Mouse (Mus musculus) splenic B cell, adult 2 months (primary cell): ENCODE data around the gene Nfib.

Source experiments
- DNase-seq: peaks from one replicate; pipeline ENCODE4 v3.0.0-alpha.2; 2011; ENCODE audit warnings: low read depth, low spot score
- H3K27me3 ChIP-seq: 2 replicates; pipeline ENCODE4 v1.6.1; 2012; ENCODE audit warnings: mild to moderate bottlenecking, low read length, moderate library complexity, mixed read lengths; ENCODE audit not compliant: control insufficient read depth, poor library complexity, insufficient read depth, severe bottlenecking
- H3K36me3 ChIP-seq: 2 replicates; pipeline ENCODE4 v1.6.1; 2012; ENCODE audit warnings: mild to moderate bottlenecking, low read length, moderate library complexity, mixed read lengths; ENCODE audit not compliant: control insufficient read depth, poor library complexity, insufficient read depth, severe bottlenecking

The Nfib gene

DNA sequence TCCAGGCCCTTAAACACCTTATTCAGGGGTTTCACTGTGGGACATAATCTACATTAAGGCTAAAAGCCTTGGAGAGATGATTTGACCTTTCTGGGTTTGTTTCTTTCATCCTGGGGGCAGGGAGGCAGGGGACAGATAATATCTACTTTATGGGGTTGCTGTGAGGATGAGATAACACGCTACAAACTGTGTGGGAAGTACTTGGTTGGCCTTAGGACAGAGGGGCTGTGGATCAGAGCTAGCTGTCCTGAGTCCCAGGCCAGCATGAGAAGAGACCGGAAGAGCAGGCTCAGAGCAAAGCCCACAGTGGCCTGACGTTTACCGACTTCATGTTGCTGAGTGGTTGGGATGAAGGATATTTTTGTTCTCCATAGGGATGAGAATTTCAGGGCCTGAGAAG, 81.7 kb downstream of the Nfib start:
- no peaks in the 10 kb centered on the region for H3K36me3 ChIP-seq
- H3K27me3 ChIP-seq = no peaks in the 10 kb centered on the region
- DNase-seq = no peak

- no peaks in the 10 kb centered on the region for H3K27me3 ChIP-seq
- H3K36me3 ChIP-seq = no peaks in the 10 kb centered on the region
- no peak for DNase-seq
These were observed 82.4 kb downstream of the Nfib start for GRCm38 (mm10) chr4:82623081-82623538.

GRCm38 (mm10) chr4:82622321-82622836, 83.2 kb downstream of the Nfib start:
- no peaks in the 10 kb centered on the region for H3K27me3 ChIP-seq
- DNase-seq = no peak
- no peaks in the 10 kb centered on the region for H3K36me3 ChIP-seq

DNA sequence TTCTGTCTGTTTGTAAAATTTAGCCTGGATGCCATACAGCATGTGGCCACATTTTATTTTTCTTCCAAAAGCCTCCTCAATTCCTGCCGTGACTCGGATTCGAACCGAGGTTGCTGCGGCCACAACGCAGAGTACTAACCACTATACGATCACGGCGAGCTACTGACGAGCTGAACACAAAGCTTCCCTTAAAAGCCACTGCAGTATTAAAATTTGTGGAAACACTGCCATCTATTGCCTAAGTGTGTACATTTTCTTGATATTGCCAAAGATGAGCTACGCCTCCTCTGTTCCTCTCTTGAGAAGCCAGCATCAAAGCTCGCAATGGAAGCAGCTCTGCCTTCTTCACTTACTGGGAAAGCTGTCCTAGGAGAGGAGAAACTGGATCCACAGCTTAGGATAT, 86.0 kb downstream of the Nfib start:
- Histone ChIP-seq H3K36me3 (no peaks in the 10 kb centered on the region), H3K27me3 (no peaks in the 10 kb centered on the region)
- DNase-seq = no peak

- Histone ChIP-seq H3K36me3 (no peaks in the 10 kb centered on the region), H3K27me3 (no peaks in the 10 kb centered on the region)
- no peak for DNase-seq
These were observed 86.5 kb downstream of the Nfib start for GRCm38 (mm10) chr4:82619003-82619402.

- Histone ChIP-seq H3K27me3 (no peaks in the 10 kb centered on the region), H3K36me3 (no peaks in the 10 kb centered on the region)
- DNase-seq = no peak
These were observed 88.3 kb downstream of the Nfib start for GRCm38 (mm10) chr4:82617257-82617656.

- no peak for DNase-seq
- Histone ChIP-seq H3K27me3 (no peaks in the 10 kb centered on the region), H3K36me3 (no peaks in the 10 kb centered on the region)
These were observed 89.8 kb downstream of the Nfib start for GRCm38 (mm10) chr4:82615712-82616111.

DNA sequence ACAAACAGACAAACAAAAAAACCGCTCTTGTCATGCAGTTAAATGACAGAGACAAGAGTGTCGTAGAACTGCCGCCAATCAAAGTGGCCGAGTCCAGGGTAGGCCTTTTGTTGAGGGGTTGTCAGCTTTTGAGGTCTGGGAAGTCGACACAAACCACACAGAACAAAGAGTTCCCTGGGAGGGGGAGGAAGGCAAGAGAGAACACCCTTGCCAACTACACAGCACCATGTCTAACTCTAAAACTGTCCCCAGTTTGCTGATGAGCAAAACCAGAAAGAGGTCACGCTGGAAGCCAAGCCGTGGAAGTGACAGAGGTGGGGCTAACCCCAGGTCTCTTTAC, 91.1 kb downstream of the Nfib start:
- Histone ChIP-seq H3K27me3 (no peaks in the 10 kb centered on the region), H3K36me3 (no peaks in the 10 kb centered on the region)
- no peak for DNase-seq

- no peaks in the 10 kb centered on the region for H3K36me3 ChIP-seq
- no peak for DNase-seq
These were observed 91.7 kb downstream of the Nfib start for GRCm38 (mm10) chr4:82613606-82614465.

GRCm38 (mm10) chr4:82609676-82610075, 95.9 kb downstream of the Nfib start:
- Histone ChIP-seq H3K27me3 (no peaks in the 10 kb centered on the region), H3K36me3 (no peaks in the 10 kb centered on the region)
- no peak for DNase-seq

More at GRCm38 (mm10) chr4:82613606-82614465, 91.7 kb downstream of the Nfib start:
- no peaks in the 10 kb centered on the region for H3K27me3 ChIP-seq

DNA sequence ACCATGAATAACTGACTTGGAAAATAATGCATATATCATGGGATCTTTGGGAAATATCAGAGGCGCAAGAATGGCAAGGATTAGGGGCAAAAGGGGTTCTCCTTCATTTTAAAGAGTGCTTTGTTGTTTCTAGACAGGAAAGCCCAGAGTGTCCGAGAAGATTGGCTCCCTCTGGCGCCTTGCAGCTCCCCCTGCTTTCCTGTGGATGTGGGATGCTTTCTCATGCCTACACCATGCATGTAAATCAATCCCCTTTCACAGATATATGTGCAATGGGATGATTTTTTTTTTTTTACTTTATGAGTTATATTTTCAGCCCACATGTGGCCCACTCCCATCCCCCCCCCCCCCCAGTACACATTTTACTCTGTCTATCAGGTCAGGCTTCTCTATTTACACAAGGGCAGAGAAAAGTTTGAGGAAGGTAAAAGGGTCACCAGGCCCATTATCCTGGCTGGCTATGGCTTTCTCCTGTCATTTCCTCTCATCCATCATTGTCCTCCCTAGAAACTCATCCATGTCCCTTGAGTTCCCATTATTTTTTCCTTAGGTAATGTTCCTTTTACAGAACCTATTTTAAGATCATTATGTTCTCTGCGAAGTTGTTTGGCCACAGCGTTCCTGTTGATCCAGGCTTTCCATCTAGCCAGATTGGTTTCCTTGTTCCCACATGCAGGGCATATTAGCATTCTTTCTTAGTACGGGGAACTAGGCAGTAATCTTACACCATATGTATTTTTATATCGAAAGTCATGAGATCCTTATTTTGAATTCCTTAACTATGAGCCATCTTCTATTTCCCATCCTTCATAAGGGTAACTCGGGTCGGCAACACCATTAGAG, 96.6 kb downstream of the Nfib start:
- DNase-seq = no peak
- Histone ChIP-seq H3K36me3 (no peaks in the 10 kb centered on the region), H3K27me3 (no peaks in the 10 kb centered on the region)

- Histone ChIP-seq H3K36me3 (no peaks in the 10 kb centered on the region), H3K27me3 (no peaks in the 10 kb centered on the region)
- no peak for DNase-seq
These were observed 98.3 kb downstream of the Nfib start for GRCm38 (mm10) chr4:82607266-82607665.

- DNase-seq = no peak
- Histone ChIP-seq H3K36me3 (no peaks in the 10 kb centered on the region), H3K27me3 (no peaks in the 10 kb centered on the region)
These were observed 99.2 kb downstream of the Nfib start for GRCm38 (mm10) chr4:82606351-82606750.

DNA sequence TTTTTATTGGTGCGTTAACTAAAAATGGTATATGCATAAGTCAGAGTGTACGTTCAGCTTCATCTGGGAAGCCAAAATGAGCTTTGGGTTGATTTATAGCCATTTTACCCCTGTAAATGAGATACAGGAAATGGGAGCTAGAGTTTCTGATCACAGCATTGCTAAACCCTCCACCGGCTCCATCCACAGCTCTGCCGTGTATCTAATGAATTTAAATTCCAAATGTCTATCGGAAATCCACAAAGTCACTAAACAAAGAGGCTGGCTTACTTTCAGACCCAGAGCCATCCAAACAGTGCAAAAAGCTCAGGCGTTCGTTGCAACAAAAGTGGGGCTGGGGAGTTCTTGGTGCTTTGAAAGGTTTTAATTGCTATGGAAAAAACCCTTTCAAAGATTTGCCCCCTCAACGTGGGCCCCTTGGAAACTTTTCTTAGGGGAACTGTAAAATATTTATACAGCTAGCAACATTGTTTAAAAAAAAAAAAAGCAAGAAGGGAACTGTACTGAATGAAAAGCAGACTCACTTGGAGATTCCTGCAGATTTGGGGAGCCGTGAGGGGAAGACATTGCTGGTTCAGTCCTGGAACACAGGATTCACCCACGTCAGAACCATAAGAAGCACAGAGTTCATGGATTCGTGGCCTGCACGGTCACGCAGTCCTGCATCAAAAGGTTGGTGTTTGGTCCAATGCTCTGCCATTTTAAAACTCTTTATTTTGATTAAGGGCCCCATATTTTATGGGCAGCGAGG, 100.3 kb downstream of the Nfib start:
- no peak for DNase-seq

More for the DNA sequence above, 100.3 kb downstream of the Nfib start:
- Histone ChIP-seq H3K27me3 (no peaks in the 10 kb centered on the region), H3K36me3 (no peaks in the 10 kb centered on the region)
